Mouse (Mus musculus) kidney, adult 9 months (tissue): ENCODE measurements around the gene Lag3.
"Not testable (repeated sequence)": the region's sequence is repeated elsewhere in the genome, so short reads cannot be mapped to it uniquely, and the experiment has no call there.

Source experiments
- DNase-seq: peaks from one replicate; pipeline ENCODE4 v3.0.0; 2022

The Lag3 gene

DNA sequence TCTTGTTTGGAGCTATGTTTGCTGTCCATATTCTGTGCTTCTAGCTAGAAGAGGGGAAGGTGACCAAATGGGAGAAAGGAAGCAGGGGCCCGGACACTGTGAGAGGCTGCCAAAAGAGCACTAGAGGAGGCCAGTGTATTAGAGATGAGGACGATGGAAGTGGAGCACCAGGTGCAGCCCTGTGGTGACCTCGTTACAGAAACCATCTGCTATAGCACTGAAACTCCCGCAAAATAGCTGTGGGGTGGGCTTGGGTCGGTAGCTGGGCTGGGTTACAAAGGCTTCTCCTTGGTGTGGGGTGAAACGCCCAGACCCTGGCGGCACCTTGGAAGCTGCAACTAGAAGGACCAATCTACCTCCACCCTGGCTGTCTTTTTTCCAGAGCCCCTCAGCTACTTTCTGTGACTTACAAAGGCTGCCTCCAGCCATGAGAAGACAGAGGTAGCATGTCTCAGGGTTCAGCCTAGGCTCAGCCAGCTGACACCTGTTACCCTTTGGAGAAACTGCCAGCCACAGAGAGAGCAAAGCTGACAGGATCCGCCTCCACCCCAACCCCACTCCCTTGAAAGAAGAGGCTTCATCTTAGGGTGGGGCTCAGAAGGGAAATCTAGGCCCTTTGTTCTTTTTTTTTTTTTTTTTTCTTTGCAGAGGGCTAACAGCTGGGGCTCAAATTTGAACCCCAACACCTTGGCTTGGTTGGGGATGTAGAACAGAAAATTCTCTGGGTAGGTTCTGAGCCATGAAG, 11.3 kb downstream of the Lag3 start:
- DNase-seq: no peak

DNA sequence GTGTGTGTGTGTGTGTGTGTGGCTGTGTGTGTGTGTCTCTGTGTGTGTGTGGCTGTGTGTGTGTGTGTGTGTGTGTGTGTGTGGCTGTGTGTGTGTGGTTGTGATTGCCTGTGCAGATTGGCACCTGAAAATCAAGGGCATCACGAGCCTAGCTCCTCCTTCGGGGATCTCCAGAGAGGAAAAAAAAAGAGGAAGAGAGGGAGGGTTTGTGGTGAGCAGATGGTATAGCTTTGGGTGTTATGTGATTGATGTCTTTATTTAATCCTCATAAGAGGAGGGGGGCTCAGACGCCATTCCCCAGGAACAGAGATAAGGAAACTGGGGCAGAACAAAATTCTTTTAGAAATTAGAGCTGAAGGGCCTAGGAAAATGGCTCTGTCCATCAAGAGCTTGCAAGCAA, 13.1 kb downstream of the Lag3 start:
- no peak for DNase-seq

GRCm38 (mm10) chr6:124894113-124894512, 17.4 kb downstream of the Lag3 start:
- DNase-seq: not testable (repeated sequence)

DNA sequence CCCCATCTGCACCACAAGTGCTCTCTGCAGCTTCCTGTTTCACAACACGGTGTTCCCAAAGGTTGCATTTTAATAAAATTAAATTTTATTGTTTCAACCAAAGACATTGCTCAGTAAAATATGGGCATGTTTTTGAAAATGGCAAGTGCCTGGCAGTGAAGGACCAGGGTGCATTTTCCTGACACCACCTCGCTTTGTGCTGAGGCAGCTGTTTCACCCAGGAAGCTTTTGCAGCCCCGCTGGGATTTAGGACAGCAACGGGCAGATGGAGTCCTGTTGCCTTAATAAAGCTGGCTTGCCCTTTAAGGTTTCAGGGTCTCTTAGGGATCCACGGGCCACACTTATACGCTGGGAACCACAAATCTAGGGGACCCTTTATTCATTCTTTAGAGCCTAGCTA, 20.5 kb downstream of the Lag3 start:
- DNase-seq: no peak

DNA sequence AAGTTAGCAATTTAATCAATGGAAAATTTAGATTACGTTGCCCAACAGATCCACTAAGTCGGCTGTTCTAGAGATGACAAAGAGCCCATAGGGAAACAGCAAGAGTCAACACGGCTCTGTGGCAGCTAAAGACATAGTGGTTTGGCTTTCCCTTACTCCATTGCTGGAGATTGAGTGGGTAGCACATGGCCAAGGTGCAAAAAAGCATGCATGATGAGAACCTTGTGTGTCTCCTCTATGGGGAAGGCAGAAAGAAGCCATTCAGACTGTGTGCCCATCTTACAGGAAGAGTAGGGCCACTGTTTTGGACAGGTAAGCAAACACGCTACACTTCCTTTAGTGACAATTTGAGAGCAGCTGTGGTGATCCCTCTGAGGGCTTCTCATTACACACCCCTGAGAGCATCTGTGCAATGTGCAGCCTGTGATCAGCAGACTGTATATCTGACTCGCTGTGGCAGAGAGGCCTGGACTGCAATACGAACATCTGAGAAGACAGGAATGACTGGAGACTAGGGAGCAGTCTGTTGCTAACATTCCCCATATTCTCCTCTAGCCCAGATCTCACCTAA, 22.9 kb downstream of the Lag3 start:
- no peak for DNase-seq

- no peak for DNase-seq
Observed at GRCm38 (mm10) chr6:124887986-124888385, 23.5 kb downstream of the Lag3 start, which contains the start of gene Cd4. Cd4 (minus strand) TSS chr6:124888221.

DNA sequence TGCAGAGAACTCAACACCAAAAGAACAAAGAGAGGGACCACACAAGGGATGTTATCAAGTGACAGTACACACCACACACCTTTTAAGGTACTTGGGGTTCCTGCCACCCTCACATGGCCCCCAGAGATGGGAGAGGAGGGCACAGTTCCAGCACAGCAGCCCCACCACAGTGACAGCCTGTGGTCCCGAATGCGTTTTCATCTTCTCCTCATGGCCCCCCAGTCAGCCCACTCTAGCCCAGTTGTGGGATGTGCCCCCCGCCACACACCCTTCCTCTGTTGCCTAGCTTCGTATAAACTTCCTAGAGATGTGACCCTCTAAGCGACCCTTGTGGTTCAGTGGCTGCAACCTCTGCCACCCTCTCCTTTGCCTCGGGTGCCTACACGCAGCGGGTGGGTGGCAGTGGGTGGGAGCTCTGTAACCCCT, 25.5 kb downstream of the Lag3 start:
- DNase-seq: no peak

DNA sequence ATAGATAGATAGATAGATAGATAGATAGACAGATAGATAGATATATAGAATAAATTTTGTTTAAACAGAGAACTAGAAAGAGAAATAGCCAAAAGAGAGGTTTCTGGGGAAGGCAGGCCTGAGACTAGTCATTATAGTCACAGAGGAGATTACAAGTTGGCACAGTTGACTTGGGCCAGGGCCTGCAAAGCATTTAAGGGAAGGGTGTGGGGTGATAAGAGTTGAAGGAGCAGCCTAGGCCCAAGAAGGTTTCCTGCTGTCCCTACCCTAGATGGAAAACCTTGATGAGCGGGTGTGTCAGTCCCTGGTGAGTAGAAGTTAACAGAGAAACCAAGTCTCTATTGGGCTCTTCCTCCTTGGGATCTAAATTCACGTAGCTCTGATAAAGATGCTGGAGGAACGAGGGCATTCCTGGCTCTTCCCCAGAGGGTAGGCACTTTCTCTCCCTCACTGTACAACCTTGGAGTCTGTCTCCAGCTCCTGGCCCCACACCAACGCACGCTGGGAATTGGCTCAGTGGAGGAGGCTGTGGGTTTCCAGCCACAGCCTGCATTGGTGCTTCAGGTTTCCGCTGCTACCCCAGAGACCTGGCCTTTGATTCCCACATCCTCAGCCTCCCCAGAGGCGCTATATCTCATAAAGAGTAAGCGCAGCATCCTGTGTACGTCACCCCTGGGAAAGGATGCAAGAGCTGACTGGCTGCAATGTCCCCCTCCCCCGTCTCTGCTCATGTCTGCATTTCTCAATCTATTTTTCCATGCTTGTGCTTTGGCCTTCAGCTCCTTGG, 26.6 kb downstream of the Lag3 start:
- DNase-seq: no peak

DNA sequence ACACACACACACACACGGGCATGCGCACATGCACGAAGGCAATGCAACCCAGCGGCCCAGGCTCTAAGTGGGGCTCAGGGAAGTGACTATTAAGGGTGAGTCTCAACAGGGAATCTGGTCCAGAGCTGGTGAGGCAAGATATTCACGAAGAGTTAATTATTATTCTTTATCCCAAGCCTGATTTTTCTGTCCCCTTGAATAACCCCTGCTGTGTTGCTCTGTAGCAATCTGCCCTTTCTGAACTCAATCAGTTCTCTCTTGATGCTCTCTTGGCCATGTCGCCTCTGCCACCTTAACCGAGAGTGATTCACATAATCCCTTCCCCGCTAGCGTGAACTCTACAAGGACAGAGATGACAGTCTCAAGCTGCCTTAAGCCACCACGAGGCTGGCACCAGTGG, 28.2 kb downstream of the Lag3 start:
- peak; percentile 27 for DNase-seq

DNA sequence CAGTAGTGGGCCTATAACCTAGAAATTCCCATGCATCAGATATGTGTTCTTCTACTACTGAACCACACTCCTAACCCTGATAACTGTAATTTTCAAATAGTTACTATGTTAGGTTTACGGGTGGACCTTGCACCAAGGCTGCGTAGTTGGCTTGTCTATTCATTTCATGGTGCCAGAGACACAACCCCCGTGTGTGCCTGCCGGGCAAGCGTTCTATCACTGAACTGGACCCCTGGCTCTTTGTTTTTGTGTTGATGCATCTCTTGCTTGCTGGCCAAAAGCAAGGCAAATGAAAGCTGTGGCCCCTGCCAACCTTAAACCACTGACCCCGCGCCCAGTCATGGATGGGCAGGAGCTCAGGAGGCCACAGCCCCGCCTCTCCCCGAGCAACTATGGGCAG, 29.7 kb downstream of the Lag3 start:
- DNase-seq: peak; percentile 40

GRCm38 (mm10) chr6:124879390-124879789, 32.1 kb downstream of the Lag3 start:
- DNase-seq: no peak

DNA sequence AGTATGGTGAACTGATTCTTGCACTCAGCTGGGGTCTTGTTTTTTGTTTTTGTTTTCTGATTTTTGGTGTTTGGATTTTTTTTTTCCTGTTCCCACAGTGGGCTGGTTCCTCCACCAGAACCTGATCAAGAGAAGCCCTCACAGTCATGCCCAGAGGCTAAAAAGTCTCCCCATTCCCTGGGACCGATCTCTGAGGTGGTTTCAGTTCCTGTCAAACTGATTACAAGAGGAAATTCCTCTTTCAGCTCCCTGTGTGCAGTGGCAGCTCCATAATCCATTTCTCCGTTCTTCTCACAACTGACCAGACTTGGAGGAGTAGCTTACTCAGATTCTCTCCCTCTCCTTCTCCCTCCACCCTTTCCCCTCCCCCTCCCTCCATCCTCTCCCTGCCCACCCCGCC, 37.2 kb downstream of the Lag3 start:
- DNase-seq: no peak

DNA sequence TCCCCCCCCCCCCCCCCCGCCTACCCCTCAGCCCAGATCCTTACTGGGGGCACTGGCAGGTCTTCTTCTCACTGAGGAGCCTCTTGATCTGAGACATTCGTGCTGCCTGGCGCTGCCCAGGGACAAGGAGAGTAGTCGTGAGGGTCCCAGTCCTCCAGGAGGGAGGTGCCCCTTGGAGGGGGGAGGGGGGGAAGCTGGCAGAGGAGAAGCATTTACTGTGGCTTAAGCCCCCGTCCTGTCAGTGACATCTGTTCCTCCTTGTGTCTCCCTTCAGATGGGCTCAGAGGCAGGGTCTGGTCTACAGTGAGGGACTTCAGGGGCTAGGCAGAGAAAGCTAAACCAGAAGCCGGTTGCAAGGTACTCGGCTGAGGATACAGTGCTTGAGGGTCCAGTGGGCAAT, 44.9 kb downstream of the Lag3 start:
- DNase-seq: no peak

- DNase-seq: no peak
Observed at GRCm38 (mm10) chr6:124865766-124866362, 45.6 kb downstream of the Lag3 start.

- DNase-seq: no peak
Observed at GRCm38 (mm10) chr6:124863658-124864298, 47.7 kb downstream of the Lag3 start, which contains the start of gene Gpr162. Gpr162 (minus strand) TSS chr6:124863983.

DNA sequence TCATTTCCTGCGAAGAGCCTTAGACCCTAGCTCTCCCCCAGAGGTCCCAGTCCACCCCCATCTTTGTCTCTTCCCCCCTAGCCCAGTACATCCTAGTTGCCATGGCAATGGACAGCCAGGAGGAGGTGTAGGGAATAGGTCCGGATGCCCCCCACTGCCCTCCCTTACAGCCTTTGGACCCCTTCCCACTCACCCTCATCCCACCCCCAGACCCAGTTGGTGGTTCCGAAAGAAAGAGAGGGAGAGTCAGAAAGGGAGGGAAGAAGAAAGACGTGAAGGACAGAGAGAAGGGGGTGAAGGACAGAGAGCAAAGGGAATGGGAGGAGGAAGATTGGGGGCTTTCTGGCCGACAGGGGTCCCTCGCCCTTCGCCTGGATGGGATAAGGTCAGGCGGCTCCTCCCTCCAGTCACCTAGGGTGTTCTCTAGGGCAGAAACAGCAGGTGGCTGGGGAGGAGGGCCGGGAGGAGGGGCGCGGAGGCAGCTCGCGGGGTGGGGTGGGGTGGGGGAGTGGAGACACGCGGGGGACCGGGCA, 48.3 kb downstream of the Lag3 start:
- no peak for DNase-seq

DNA sequence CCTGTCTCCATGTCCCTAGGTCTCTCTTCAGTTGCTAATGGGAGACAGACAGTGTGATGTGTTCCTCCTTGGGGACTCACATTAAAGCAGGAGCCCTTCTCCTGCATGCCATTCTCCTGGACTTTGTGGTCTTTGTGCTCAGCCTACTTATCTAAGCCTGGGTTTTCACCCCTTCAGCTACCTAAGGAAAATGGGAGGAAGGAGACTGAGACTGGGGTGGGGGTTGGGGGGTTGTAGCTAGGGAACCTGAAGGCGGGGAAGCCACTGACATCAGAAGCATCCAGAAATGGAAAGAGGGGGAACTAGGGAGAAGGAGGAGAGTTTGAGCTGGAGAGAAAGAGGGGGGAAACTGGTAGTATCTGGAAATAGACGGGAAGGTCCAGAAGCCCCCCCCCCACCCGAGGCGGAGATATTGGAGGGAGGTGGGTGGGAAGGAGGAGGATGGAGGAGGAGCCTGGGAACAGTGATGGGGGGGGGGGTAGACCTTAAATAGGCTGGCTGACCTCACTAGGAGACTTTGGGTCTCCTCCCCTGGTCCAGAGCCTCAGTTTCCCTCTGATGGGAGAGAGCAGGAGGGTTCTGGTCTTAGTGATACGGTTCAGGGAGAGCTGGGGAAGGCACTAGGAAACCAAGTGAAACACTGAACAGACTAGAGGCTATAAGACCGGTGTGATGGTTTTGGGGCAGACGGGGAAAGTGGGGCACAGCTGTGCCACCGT, 48.9 kb downstream of the Lag3 start:
- no peak for DNase-seq

- DNase-seq: no peak
Observed at GRCm38 (mm10) chr6:124861802-124862201, 49.7 kb downstream of the Lag3 start.

DNA sequence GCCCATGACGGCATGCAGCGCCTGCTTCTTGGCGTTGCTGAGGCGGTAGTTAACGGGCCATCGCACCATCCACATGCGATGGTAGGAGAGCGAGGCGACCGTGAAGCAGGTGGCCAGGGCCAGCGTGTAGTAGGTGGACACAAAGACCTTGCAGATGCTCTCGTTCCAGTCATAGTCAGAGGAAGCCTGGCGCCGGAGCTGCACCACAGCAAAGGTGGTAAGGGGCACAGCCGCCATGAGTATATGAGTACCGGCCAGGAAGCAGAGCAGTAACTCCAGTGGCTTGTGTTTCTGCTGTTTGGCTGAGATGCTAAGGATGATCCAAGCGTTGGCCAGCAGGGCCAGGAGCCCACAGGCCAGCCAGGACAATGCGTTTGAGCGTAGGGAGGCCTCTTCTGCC, 50.2 kb downstream of the Lag3 start:
- DNase-seq: no peak

- DNase-seq: no peak
Observed at GRCm38 (mm10) chr6:124860511-124860910, 51.0 kb downstream of the Lag3 start.

DNA sequence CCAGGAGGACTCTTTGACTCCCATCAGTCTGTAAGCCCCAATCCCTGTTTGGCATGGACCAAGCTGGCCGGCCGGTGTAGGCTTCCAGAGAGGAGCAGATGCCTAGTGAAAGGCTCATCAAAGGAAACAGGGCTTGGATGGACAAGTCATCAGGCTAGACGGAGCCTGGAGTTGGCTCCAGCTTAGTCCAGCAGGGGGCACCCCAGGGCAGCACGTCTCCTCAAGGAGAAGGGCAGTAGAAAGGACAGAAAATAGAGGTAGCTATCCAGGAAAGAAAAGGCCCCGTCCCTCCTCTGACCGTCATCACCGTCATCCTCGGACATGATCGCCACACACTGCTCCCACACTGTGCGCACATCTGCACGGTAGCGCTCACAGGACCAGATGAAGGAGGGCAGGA, 51.8 kb downstream of the Lag3 start:
- DNase-seq: peak; percentile 89
